Mouse (Mus musculus): Measurements from ENCODE around the gene Lasp1.
"Not testable (repeated sequence)": the region's sequence is repeated elsewhere in the genome, so short reads cannot be mapped to it uniquely, and the experiment has no call there.

Lasp1 gene

GRCm38 (mm10) chr11:97829913-97830476 is 31.2 kb downstream of the Lasp1 start:
- DNase-seq = no peak

DNA sequence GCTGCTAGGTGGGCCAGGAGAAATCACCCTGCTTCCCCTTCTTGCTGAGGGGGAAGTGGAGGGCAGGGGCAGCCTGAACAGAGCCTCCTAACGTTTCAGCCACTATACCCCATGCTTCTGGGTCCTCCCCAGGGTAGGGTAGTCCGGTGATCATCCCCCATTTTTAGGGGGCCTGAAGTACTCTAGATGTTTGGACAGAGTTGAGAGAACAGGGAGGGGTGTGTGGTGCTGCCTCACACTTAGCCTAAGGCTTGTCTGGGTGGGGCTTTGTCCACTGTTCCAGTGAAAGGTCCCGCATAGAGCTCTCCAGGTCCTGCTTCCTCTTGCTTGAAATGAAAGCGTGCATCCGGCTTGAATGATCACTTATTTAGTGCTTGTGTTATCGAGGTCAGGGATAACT is 31.7 kb downstream of the Lasp1 start:
- DNase-seq = no peak

GRCm38 (mm10) chr11:97832001-97832400 is 33.2 kb downstream of the Lasp1 start:
- no peak for DNase-seq

GRCm38 (mm10) chr11:97833352-97833751 is 34.6 kb downstream of the Lasp1 start:
- no peak for DNase-seq

- no peak for DNase-seq
These were observed 37.7 kb downstream of the Lasp1 start for GRCm38 (mm10) chr11:97836541-97836940.

- not testable (repeated sequence) for DNase-seq
These were observed 38.3 kb downstream of the Lasp1 start for GRCm38 (mm10) chr11:97837051-97837450.

DNA sequence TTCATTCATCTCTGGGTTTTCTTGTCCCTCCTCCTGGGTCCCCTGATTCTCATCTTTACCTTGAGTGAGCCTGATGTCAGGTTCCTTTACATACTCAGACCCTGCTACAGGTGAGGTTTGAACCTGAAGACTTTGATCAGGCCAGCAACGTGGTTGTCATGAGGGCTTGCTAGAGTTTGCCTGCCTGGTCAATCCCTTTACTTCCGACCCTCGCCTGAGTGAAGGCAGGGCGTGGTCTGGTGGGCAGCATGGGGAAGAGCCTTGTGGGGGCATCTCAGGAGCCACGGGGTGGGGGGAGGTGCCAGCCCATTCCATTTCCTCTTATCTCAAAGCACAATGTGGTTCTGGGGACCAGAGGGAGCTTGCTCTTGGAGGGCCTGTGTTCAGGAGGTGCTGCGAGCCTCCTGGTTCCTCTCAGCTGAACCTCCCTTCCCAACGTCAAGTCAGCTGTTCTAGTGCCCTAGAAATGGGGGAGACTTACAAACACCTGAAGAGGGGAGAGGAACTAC is 38.9 kb downstream of the Lasp1 start:
- no peak for DNase-seq

DNA sequence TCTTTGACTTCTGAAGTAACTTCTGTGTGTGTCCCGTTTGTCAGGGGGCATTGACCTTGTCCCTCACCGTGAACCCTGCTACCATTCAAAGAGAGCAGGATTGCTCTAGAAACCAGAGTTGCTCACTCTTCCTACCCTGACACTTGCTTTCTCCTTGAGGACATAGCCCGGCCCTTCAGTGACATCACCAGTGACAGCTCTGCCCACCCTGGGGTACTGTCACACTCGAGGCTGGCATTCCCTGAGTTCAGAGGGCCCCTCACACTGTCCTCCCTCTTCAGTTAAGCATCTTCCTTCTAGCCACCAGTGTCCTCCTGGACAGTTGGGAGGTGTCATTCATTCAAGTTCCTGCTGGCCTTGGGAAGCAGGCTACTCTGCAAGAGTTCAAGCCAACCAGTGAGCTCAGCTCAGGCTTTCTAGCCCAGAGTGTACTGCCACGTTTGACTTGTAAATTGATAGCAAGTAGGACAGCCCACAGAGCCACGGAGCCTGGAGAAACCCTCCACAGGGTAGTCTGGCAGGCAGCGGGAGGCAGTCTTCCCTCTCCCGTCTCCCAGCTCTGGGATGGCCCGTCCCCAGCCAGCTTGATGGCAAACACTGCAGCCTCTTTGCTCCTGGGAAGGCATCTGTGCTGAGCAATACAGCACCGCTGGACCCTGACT is 40.1 kb downstream of the Lasp1 start:
- DNase-seq = no peak

DNA sequence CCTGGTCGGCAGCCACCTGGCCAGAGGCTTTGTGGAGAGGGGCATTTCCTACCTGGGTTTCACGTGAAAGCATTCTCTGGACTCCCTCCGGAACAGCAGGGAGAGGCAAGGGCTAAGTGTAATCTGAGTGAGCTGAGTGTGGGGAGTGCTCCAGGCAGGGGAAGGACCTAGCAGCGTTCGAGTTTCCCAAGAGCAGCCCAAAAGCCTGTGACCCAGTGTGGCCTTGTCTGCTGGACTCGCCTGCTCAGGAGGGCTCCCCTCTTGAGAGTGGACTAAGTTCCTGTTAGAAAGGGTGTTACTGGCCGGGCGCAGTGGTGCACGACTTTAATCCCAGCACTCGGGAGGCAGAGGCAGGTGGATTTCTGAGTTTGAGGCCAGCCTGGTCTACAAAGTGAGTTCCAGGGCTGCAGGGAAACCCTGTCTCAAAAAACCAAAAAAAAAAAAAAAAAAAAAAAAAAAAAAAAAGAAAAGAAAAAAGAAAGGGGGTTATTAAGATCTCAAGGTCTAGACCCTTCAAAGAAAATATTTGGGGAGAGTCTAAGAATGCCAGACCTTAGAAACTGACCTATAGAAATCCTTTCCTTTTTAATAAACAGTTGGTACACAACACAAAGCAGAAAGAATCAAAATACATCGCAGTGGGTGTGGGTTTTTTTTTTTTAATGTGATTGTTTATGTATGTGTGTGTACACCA is 40.8 kb downstream of the Lasp1 start:
- no peak for DNase-seq

DNA sequence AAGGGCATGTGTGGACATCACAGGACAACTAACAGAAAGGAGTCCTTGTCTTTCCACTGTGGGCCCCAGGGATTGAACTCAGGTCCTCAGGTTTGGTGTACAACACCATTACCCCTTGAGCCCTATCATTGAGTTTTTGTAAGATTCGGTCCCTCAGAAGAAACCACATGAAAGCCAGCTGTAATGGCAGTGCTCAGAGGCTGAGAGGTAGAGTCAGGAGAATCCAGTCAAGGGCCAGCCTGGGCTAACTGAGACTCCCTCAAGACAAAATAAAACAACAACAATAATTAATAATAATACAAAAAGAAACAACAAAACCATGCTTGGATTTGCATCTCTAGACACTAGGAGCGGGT is 41.3 kb downstream of the Lasp1 start:
- no peak for DNase-seq

DNA sequence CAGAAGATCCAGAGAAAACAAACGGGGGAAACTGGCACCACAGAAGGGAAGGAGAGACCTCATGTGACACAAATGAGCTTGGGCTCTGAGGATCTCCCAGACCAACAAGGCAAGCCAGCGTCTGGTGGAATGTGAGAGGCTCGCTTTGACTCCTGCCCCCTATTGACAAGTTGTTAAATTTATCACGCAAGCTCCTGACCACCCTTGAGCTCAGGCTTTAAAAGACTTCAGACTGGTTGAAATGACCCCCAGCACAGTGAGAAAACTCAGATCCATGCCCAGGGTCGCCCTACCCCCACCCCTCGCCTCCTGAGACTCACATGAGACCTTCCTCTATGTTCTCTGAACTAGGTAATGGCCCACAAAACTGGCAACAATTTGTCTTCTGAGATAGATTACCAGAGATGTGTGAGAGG is 41.7 kb downstream of the Lasp1 start, which contains the start of gene B230217C12Rik:
Gene B230217C12Rik (plus strand): TSS at position 242 of the 416 bp plus-strand sequence.
- no peak for DNase-seq

DNA sequence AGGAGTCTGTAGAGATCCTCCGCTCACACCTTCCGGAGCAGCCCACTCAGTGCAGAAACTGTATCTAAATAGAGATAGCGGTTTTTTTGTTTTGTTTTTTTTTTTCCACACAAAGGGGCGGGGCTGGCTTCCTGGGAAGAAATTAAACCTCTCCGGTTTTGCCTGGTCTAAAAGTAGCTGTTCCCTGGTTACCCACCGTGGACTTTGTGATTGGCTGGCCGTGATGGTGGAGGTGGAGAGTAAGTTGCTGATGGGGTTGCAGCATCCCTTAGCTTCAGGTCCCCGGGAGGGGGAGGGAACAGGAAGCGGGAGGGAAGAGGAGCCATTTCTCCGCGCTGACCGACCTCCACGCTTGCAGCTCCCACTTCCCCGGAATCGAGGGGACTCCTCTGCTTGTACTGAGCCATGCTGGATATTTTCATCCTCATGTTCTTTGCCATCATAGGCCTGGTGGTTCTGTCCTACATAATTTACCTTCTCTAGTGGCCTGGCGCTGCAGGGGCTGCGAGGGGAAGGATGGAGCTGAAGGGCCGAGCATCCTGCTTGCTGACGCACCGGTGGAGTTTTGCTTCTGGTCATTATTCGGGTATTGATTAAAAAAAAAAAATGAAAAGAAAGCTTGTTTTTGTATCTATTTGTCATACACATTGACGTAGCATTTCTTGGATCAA is 42.3 kb downstream of the Lasp1 start:
- DNase-seq = peak; percentile 68 to 81

DNA sequence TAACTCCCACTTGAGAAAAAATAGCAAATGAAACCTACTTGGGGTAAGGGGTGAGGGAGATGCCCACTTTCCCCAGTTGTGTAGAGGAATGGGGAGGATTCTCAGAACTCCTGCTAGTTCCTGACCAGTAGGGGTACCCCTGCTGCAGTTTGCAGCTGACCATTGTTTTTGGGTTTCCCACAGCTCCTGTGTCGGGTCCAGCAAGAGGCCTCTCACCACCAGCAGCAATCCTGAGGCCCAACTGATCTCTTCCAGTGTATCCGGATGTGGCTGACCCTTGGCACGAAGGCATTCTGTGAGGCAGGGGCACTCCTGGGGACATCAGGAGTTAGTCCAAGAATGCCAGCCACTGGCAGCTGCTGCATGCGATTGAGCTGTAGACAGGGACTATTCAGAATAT is 43.2 kb downstream of the Lasp1 start:
- DNase-seq = no peak

- no peak for DNase-seq
These were observed 51.6 kb downstream of the Lasp1 start for GRCm38 (mm10) chr11:97850367-97850766.

DNA sequence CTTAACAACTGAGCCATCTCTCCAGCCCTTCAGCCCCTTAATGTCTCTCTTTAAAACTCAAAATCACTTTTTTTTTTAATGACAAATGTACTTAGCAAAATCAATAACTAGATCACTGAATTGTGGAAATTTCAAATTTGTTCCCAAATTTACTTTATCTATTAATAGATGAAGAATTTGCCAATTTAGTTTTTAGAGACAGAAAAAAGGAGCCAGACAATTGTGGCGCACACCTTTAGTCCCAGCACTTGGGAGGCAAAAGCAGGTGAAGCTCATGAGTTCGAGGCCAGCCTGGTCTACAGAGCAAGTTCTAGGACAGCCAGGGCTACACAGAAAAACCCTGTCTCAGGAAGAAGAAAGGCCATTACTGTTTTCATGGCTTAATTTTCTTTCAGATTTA is 52.8 kb downstream of the Lasp1 start:
- DNase-seq = no peak

- no peak for DNase-seq
These were observed 56.7 kb downstream of the Lasp1 start for GRCm38 (mm10) chr11:97855473-97855872.

- DNase-seq = no peak
These were observed 63.3 kb downstream of the Lasp1 start for GRCm38 (mm10) chr11:97862148-97862547.

- DNase-seq = no peak
These were observed 66.6 kb downstream of the Lasp1 start for GRCm38 (mm10) chr11:97865421-97865820.

DNA sequence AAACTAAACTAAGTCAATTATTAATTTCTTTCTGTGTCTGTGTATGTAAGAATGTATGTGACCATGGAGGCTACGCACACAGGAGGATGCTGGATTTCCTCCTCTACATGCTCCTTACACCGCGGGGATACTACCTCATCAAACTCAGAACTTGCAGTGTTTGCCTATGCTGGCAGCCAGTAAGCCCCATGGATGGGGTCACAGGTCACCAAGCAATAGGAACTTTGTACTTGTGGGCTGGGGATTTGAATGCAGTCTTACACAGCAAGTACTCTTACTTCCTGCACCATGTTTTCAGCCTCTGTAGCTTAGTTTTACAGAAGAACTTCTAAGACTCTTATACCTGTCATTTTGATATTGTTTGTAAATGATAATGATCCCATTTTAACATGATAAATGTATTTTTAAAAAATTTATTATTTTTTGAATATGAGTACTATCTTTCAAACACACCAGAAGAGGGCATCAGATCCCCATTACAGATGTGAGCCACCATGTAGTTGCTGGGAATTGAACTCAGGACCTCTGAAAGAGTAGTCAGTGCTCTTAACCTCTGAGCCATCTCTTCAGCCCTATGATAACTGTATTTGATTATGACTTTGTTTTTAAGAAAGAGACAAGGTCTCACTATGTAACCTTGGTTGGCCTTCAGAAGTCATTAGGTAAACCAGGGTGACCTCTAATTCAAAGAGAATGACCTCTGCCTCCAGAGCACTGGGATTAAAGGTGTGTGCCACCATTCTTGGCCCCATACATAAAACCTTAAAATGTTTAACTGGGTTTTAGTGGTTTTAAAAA is 67.5 kb downstream of the Lasp1 start:
- no peak for DNase-seq

- no peak for DNase-seq
These were observed 68.8 kb downstream of the Lasp1 start for GRCm38 (mm10) chr11:97867591-97867990.

- DNase-seq = not testable (repeated sequence)
These were observed 73.6 kb downstream of the Lasp1 start for GRCm38 (mm10) chr11:97872378-97872777.

DNA sequence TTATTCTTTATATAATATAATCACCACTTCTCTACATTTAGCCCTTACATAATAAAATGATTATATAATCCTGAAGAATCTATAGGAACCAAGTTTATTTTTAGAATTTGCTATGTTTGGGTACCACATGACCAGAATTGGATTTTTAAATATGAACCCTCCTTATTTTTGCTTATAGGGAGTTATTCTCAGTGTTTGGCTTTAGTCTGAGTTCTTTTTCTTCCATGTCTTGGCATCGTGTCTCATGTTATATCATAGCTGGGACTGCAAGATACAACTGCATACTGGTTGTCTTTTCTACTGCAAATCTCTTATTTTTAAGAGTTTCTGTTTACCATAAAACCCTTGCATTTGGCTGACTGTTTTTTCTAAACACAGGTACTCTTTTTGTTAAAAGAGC is 75.6 kb downstream of the Lasp1 start:
- no peak for DNase-seq

DNA sequence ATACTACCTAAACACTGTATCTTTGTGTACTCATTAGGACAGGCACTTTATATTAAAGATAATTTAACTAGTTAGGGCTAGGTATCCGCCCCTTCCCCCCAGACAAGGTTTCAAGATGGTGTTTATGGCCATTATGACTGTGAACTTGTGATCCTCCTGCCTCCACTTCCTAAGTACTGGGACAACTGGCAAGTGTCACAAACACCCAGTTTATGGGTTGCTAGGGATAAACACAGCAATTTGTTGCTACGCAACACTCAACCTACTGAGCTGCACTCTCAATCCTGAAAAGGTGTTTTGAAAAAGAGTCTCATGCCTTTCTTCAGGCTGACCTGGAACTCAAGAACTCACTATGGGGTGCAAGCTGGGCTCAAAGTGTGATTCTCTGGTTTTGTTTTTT is 78.5 kb downstream of the Lasp1 start:
- DNase-seq = no peak
